8 mouse cellular contexts compared by ENCODE assay signal in the genomic region with DNA sequence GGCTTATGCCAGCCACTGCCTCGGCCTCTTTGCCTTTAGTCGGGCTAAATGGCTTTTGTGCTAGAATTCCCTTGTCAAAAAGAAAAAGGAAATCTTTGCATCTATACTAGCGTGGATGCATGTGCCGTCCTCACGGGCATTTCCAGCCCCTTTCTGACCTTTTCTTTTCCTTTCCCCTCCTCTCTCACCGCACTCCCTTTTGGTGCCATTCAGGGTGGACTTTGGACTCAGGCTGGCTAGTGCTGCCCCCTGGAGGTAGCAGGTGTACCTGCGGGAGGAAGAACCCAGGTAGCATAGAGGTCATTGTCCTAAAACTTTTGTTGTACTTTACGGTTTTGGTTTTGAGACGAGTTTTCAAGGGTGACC. TPM values are rescaled to one million over a fixed set of nuclear protein-coding genes. Genes with fewer than 3 reads are reported as not detected.
DNase-seq lines count a peak whose midpoint lies in the region; ATAC-seq and TF ChIP-seq lines count a peak whose summit lies in the region.

No protein-coding gene starts in this region.

- TF ChIP-seq RAD21 in CH12.LX (IDR thresholded peaks at IDR 0.05; ENCODE audit: low read depth, low read length): no peak; the same call in 1 of the 2 replicates

- DNase-seq in CH12.LX (ENCODE audit: extremely low read depth): no peak
- DNase-seq in c-Kit-positive CD71-positive TER-119-positive erythroid progenitor cells, embryonic 14.5 days (ENCODE audit: low spot score): peak; percentile 82
- peak; percentile 83 for DNase-seq in forebrain, embryonic 11.5 days (ENCODE audit: low spot score)
- DNase-seq in heart, postnatal 10 days: peak; percentile 89 to 92
- DNase-seq in kidney, postnatal 4 days: peak; percentile 86 to 90
- peak; percentile 90 for DNase-seq in lung, embryonic 14.5 days
- DNase-seq in thymus, adult 18-20 months: peak; percentile 58 to 64

- intact Hi-C loops in heart, postnatal 10 days (cut with DNase I): loop anchor here (1.0 to 5.0 kb wide), 2 partner anchors 73 to 129 kb away; no protein-coding TSS in a partner anchor

- H3K27me3 ChIP-seq in CH12.LX (replicated peaks): no peaks in the 10 kb centered on the region
- H3K27me3 ChIP-seq in forebrain, embryonic 11.5 days (ENCODE audit: control insufficient read depth, insufficient read depth, low read length): no peaks in the 10 kb centered on the region
- H3K27me3 ChIP-seq in lung, embryonic 14.5 days (ENCODE audit: insufficient read depth, low read length): no peaks in the 10 kb centered on the region

- no peaks in the 10 kb centered on the region for H3K79me2 ChIP-seq in CH12.LX (replicated peaks; ENCODE audit: control insufficient read depth, extremely low read depth, insufficient read depth, poor library complexity, severe bottlenecking)

- H3K36me3 ChIP-seq in CH12.LX (replicated peaks in 1 of 2; ENCODE audit: control insufficient read depth in 1 of 2, insufficient read depth in 1 of 2, low read length in 1 of 2): no peaks in the 10 kb centered on the region
- no peaks in the 10 kb centered on the region for H3K36me3 ChIP-seq in forebrain, embryonic 11.5 days (ENCODE audit: control insufficient read depth, insufficient read depth, low read length)
- H3K36me3 ChIP-seq in lung, embryonic 14.5 days (ENCODE audit: insufficient read depth): no peaks in the 10 kb centered on the region

- H3K9ac ChIP-seq in CH12.LX (ENCODE audit: insufficient read depth, low read depth): no peak overlapping the region
- no peak overlapping the region; the same call in 1 of the 2 replicates for H3K9ac ChIP-seq in forebrain, embryonic 11.5 days (ENCODE audit: low read length)
- peak overlapping the region; percentile 38 for H3K9ac ChIP-seq in lung, embryonic 14.5 days

- dilution Hi-C loops in CH12.LX (cut with MboI; ENCODE audit: extremely low pct_ligation_motif_present, extremely low pct_unique_long_range_greater_than_20kb, low sequenced_read_pairs): no loop called here

- no peak overlapping the region for H3K4me3 ChIP-seq in CH12.LX (replicated peaks in 1 of 3; ENCODE audit: low read depth in 2 of 3, low read length in 2 of 3, poor library complexity in 1 of 3)
- peak overlapping the region; percentile 35 for H3K4me3 ChIP-seq in forebrain, embryonic 11.5 days (ENCODE audit: low read depth, low read length)
- peak overlapping the region; percentile 42 for H3K4me3 ChIP-seq in lung, embryonic 14.5 days (ENCODE audit: low read depth, low read length)
- H3K4me3 ChIP-seq in olfactory bulb, adult 2 months (ENCODE audit: insufficient read depth, low read depth, low read length): peak overlapping the region; percentile 41

- TF ChIP-seq EP300 in CH12.LX (IDR thresholded peaks at IDR 0.05; ENCODE audit: low read length): no peak

- no peak overlapping the region for H3K4me2 ChIP-seq in CH12.LX (ENCODE audit: insufficient read depth, low read depth, poor library complexity, severe bottlenecking)
- H3K4me2 ChIP-seq in forebrain, embryonic 11.5 days (ENCODE audit: low read depth, low read length, severe bottlenecking): peak overlapping the region; percentile 60
- peak overlapping the region; percentile 86 for H3K4me2 ChIP-seq in lung, embryonic 14.5 days

- H3K9me3 ChIP-seq in CH12.LX (replicated peaks; ENCODE audit: low read length): peaks cover 10% of the 10 kb centered on the region
- no peaks in the 10 kb centered on the region for H3K9me3 ChIP-seq in forebrain, embryonic 11.5 days (ENCODE audit: control insufficient read depth, low read length)
- no peaks in the 10 kb centered on the region for H3K9me3 ChIP-seq in lung, embryonic 14.5 days (ENCODE audit: low read depth, low read length)

- no peak for TF ChIP-seq POLR2A in CH12.LX (IDR thresholded peaks at IDR 0.05; ENCODE audit: low read depth, low read length)
- TF ChIP-seq POLR2A in olfactory bulb, adult 2 months (IDR thresholded peaks at IDR 0.05; ENCODE audit: insufficient read depth, low read depth, low read length): no peak

- peaks cover 3 to 8% of the 10 kb centered on the region in 2 experiments; a peak in 3 of 4 replicates for H3K4me1 ChIP-seq in CH12.LX (ENCODE audit: control insufficient read depth in 1 of 2, insufficient read depth in 2 of 2)
- H3K4me1 ChIP-seq in forebrain, embryonic 11.5 days (replicated peaks; ENCODE audit: control insufficient read depth, insufficient read depth, low read length): peaks cover 4% of the 10 kb centered on the region; the same call in 1 of the 2 replicates
- H3K4me1 ChIP-seq in lung, embryonic 14.5 days (ENCODE audit: insufficient read depth): 0 out of 2 replicates have a peak, but pooled peaks cover 3% of the 10 kb centered on the region
- H3K4me1 ChIP-seq in olfactory bulb, adult 2 months (ENCODE audit: control insufficient read depth, insufficient read depth, low read length): peaks cover 15% of the 10 kb centered on the region

- peak; percentile 8 to 24; a peak in 2 of 4 replicates for TF ChIP-seq CTCF in CH12.LX (conservative IDR thresholded peaks at IDR 0.05 in 1 of 2, IDR thresholded peaks at IDR 0.05 in 1 of 2; ENCODE audit: low read depth in 2 of 2, low read length in 2 of 2)
- TF ChIP-seq CTCF in lung, embryonic 14.5 days (IDR thresholded peaks at IDR 0.05; ENCODE audit: low read depth): peak; percentile 97
- peak; percentile 71 for TF ChIP-seq CTCF in olfactory bulb, adult 2 months (IDR thresholded peaks at IDR 0.05; ENCODE audit: insufficient read depth, low read depth, low read length)

- ATAC-seq in forebrain, embryonic 11.5 days (replicated peaks; ENCODE audit: low FRiP score): peak; percentile 59
- peak; percentile 59; the same call in 1 of the 2 replicates for ATAC-seq in lung, embryonic 14.5 days (ENCODE audit: insufficient read depth)

- no peak overlapping the region for H3K27ac ChIP-seq in CH12.LX (ENCODE audit: insufficient read depth, low read depth)
- H3K27ac ChIP-seq in forebrain, embryonic 11.5 days (ENCODE audit: low read depth, low read length): peak overlapping the region; percentile 76; the same call in 1 of the 2 replicates
- peak overlapping the region; percentile 90 for H3K27ac ChIP-seq in lung, embryonic 14.5 days (ENCODE audit: low read depth)
- H3K27ac ChIP-seq in olfactory bulb, adult 2 months (ENCODE audit: insufficient read depth, low read depth, low read length): peak overlapping the region; percentile 84

- in situ Hi-C loops in CH12.LX (cut with MboI; ENCODE audit: low pct_ligation_motif_present, low pct_unique_long_range_greater_than_20kb, low sequenced_read_pairs): no loop called here

- 1% methylated on average over 9 of the region's 9 CpGs for WGBS in forebrain, embryonic 11.5 days
- 2% methylated on average over 9 of the region's 9 CpGs for WGBS in lung, embryonic 14.5 days
- WGBS in olfactory bulb, adult 2 months: 3% methylated on average over 9 of the region's 9 CpGs

TF ChIP-seq in CH12.LX, 34 proteins besides CTCF, POLR2A, EP300 and RAD21:
- TF ChIP-seq SMC3 (IDR thresholded peaks at IDR 0.05; ENCODE audit: low read depth, low read length) (peak; percentile 25), SIN3A (IDR thresholded peaks at IDR 0.05; ENCODE audit: low read length) (no peak)

RNA-seq across cellular contexts. Expression of a gene that starts 21.5 kb away (rescaled TPM):
- total RNA-seq in CH12.LX (2012; rRNA removed) (10.2 and 10.8 TPM in 2 replicates), CH12.LX (2014; rRNA removed) (2.6 and 4.0 TPM in 2 replicates)
- 21.3 and 21.6 TPM in 2 replicates for polyA plus RNA-seq in CH12.LX (2012; ENCODE audit: insufficient read length, low read depth)
- 17.1 and 19.2 TPM in 2 replicates for polyA plus RNA-seq in forebrain, embryonic 11.5 days (2014; fragmentation: Nextera tagmentation; extraction: Ambion mirVana)
- 10 to 100 TPM; 32.1 to 34.2 TPM for total RNA-seq in heart, postnatal 10 days (2021)
- 15.4 and 15.9 TPM in 2 replicates for polyA plus RNA-seq in lung, embryonic 14.5 days (2014; fragmentation: Nextera tagmentation; extraction: Ambion mirVana)
- polyA plus RNA-seq in olfactory bulb, adult 2 months (2012; ENCODE audit: insufficient read depth, insufficient read length, low replicate concordance, missing spikeins): 41.7 TPM in 1 of 2 replicates, not detected in the other

RNA-seq across cellular contexts. Expression of a gene that starts 46.0 kb away (rescaled TPM):
- total RNA-seq in CH12.LX (2012; rRNA removed): 0.17 TPM in 2 replicates
- 0.07 and 0.09 TPM in 2 replicates for total RNA-seq in CH12.LX (2014; rRNA removed)
- polyA plus RNA-seq in CH12.LX (2012; ENCODE audit: insufficient read length, low read depth): 0.97 and 1.2 TPM in 2 replicates
- polyA plus RNA-seq in forebrain, embryonic 11.5 days (2014; fragmentation: Nextera tagmentation; extraction: Ambion mirVana): 21.4 and 24.8 TPM in 2 replicates
- total RNA-seq in heart, postnatal 10 days (2021): 100 to 1,000 TPM; 241 to 248 TPM
- 83.6 and 89.2 TPM in 2 replicates for polyA plus RNA-seq in lung, embryonic 14.5 days (2014; fragmentation: Nextera tagmentation; extraction: Ambion mirVana)
- not detected in 2 replicates for polyA plus RNA-seq in olfactory bulb, adult 2 months (2012; ENCODE audit: insufficient read depth, insufficient read length, low replicate concordance, missing spikeins)

RNA-seq across cellular contexts. Expression of a gene that starts 58.6 kb away (rescaled TPM):
- total RNA-seq in CH12.LX (2012; rRNA removed) (3.8 and 5.2 TPM in 2 replicates), CH12.LX (2014; rRNA removed) (0.58 and 0.68 TPM in 2 replicates)
- 2.7 TPM in 2 replicates for polyA plus RNA-seq in CH12.LX (2012; ENCODE audit: insufficient read length, low read depth)
- polyA plus RNA-seq in forebrain, embryonic 11.5 days (2014; fragmentation: Nextera tagmentation; extraction: Ambion mirVana): 0.28 TPM in 1 of 2 replicates, not detected in the other
- total RNA-seq in heart, postnatal 10 days (2021): 10 to 100 TPM; 11.2 to 15.6 TPM
- 0.38 and 0.50 TPM in 2 replicates for polyA plus RNA-seq in lung, embryonic 14.5 days (2014; fragmentation: Nextera tagmentation; extraction: Ambion mirVana)
- not detected in 2 replicates for polyA plus RNA-seq in olfactory bulb, adult 2 months (2012; ENCODE audit: insufficient read depth, insufficient read length, low replicate concordance, missing spikeins)

Comparison
In these comparisons a context has a peak if more than half of its experiments do, and no peak if none do; other contexts are left out.
1. H3K4me3 ChIP-seq: peak in forebrain, embryonic 11.5 days (single experiment), lung, embryonic 14.5 days (single experiment) and olfactory bulb, adult 2 months (single experiment); none in CH12.LX (0 of 3).
2. CTCF ChIP-seq: peak in every context shown above with its lines; median percentile 97 in lung, embryonic 14.5 days; 71 in olfactory bulb, adult 2 months; 16 in CH12.LX.
3. RNA of a gene that starts 46.0 kb away (polyA plus RNA-seq): 83.6 to 89.2 TPM in lung, embryonic 14.5 days and 21.4 to 24.8 TPM in forebrain, embryonic 11.5 days; 0.97 to 1.2 TPM in CH12.LX and not detected in olfactory bulb, adult 2 months; every median in the first group is over 10 times any median in the second.